Mouse (Mus musculus) megakaryocyte, embryonic 14.5 days (primary cell): ENCODE data around the gene Efnb2.

ENCODE experiments used
- FLI1 ChIP-seq: IDR thresholded peaks from 2 replicates; pipeline ENCODE4 v1.6.1; 2012; ENCODE audit warnings: low read length, inconsistent platforms, mixed read lengths
- GATA1 ChIP-seq: IDR thresholded peaks from 3 replicates; pipeline ENCODE4 v1.6.1; 2012; ENCODE audit warnings: mixed read lengths, low read length, inconsistent platforms, borderline replicate concordance

GRCm38 (mm10) chr8:8682697-8683096 lies 21.7 kb upstream of the Efnb2 start:
- TF ChIP-seq GATA1 (no peak), FLI1 (no peak)
